Mouse (Mus musculus) liver, adult 2 months (tissue): ENCODE measurements around the gene Catsperg1. TPM values are rescaled to one million over a fixed set of nuclear protein-coding genes. Genes with fewer than 3 reads are reported as not detected.

ENCODE experiments used
- DNase-seq: peaks from one replicate; pipeline ENCODE4 v3.0.0-alpha.2; 2011; ENCODE audit warnings: low read depth, low spot score; ENCODE audit errors: extremely low read depth
- H3K27ac ChIP-seq: fragments of 200-500 bp; replicated peaks from 2 replicates; pipeline ENCODE4 v1.5.1; 2012; ENCODE audit warnings: low read depth, mild to moderate bottlenecking, control low read depth, inconsistent platforms, low read length; ENCODE audit not compliant: insufficient read depth
- H3K27me3 ChIP-seq: fragments of 200-500 bp; 2 replicates; pipeline ENCODE4 v1.6.1; 2012; ENCODE audit warnings: mild to moderate bottlenecking, moderate library complexity, low read length, inconsistent platforms; ENCODE audit not compliant: control insufficient read depth, insufficient read depth
- H3K36me3 ChIP-seq: fragments of 200-500 bp; 2 replicates; pipeline ENCODE4 v1.6.1; 2012; ENCODE audit warnings: low read length, inconsistent platforms; ENCODE audit not compliant: control insufficient read depth, insufficient read depth
- H3K4me1 ChIP-seq: fragments of 200-500 bp; 2 replicates; pipeline ENCODE4 v1.6.1; 2011; ENCODE audit warnings: low read length; ENCODE audit not compliant: control insufficient read depth, insufficient read depth
- H3K4me3 ChIP-seq: fragments of 200-500 bp; 2 replicates; pipeline ENCODE4 v1.5.1; 2011; ENCODE audit warnings: low read depth, mild to moderate bottlenecking, control low read depth, low read length, moderate library complexity; ENCODE audit not compliant: insufficient read depth
- H3K79me2 ChIP-seq: fragments of 200-500 bp; 2 replicates; pipeline ENCODE4 v1.6.1; 2012; ENCODE audit warnings: inconsistent platforms, mild to moderate bottlenecking, low read length, moderate library complexity; ENCODE audit not compliant: control insufficient read depth, insufficient read depth
- H3K9ac ChIP-seq: fragments of 200-500 bp; 2 replicates; pipeline ENCODE4 v1.6.1; 2012; ENCODE audit warnings: low read depth, mild to moderate bottlenecking, control low read depth, inconsistent platforms, low read length
- CTCF ChIP-seq: fragments of 200-500 bp; IDR thresholded peaks from 2 replicates; pipeline ENCODE4 v1.5.1; 2011; ENCODE audit warnings: low read depth, low read length, control low read depth
- POLR2A ChIP-seq: fragments of 200-500 bp; IDR thresholded peaks from 2 replicates; pipeline ENCODE4 v1.6.1; 2011; ENCODE audit warnings: low read length, control low read depth; ENCODE audit not compliant: insufficient read depth; ENCODE audit errors: extremely low read depth
- WGBS: fragments of 180-500 bp; shearing (Covaris S2); methylation state at CpG from one replicate; pipeline ENCODE4 v1.1.7; 2018; 5-methylcytosine and 5-hydroxymethylcytosine counted together
- polyA plus RNA-seq: library from polyadenylated mRNA; depleted of rRNA; stranded (reverse); fragments of >200 nt; gene quantifications from 2 replicates; pipeline ENCODE4 v1.2.3, GENCODE M21; 2012
- total RNA-seq: library from RNA; depleted of rRNA; stranded (reverse); fragments of >200 nt; gene quantifications from 2 replicates; pipeline ENCODE4 v1.2.3, GENCODE M21; 2014

Gene Catsperg1
- total and polyA plus RNA-seq, 2 experiments: 0.24 to 0.28 TPM

DNA sequence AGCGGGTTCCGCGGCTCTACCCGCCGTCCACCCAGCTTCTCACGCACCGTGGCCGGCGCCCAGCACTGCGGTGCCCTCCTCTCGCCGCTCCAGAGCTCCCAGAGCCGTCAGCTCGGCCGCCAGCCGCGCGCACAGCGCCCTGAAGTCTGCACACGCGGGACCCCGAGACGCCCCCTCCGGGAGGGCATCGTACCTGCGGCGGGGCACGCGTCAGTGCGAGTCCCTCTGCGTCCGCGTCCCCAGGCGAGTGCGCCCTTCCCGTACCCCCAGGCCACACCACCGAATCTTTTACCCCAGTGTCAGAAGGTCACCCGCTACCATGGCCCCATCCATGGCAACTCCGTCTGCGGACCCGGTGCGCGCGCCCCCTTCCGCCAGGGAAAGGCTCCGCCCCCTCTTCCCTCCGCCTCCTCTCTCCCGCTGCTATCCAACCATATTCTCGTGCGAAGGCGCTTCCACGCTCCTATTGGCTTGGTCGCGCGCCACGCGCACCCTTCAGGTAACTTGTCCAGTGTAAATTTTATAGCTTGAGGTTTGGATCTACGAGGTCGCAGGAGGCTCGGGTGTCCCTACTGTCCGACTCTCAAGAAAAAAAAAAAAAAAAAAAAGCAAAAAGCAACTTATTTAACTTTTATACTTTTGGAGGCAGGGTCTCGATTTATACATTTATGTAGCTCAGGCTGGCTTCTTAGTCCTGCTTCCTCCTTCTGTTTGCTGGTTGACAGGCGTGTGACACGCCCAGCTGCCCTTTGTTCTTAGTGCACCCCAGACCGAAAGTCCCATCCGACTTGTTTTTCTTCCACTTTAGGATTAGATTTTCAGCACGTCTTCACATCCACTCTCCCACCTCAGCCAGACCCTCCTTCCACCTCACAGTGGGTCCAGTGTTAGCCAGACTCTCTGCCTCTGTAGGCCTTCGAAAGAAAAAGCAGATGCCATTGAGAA, 57.7 kb downstream of the Catsperg1 start, which contains the start of gene Fam98c:
TSS of gene Fam98c (minus strand) at position 397 of the 945 bp plus-strand sequence.
- H3K9ac ChIP-seq: peak within 1 kb of the TSS; percentile 86

DNA sequence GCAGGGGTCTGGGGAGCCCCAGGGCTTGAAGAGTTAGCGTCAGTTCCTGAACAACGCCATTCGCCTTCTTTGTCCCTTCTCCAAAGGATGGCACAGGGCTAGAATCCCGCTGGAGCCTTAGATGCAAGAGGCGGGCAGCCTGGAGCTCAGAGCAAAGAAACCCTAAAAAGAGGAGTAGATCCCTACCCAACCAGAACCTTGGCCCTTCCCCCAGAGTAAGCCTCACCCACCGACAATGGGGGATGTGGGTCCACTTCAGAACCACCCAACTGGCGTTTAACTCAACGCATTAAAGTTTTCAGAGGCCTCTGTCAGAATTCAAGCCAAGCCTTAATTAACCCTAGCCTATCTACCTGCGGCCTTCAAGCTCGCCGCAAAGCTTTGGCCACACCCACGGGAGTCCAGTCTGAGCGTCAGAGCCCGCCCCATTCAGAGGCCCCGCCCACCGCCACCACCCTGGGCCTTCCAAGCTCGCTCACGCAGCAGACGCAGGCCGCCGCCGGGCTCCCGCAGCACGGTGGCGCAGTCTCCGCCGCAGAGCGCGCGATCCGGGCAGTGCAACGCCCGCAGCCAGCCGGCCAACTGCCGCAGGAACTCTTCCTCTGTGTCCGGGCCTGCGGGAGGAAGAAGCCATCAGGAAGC, 58.5 kb downstream of the Catsperg1 start:
- Histone ChIP-seq H3K36me3 (peaks cover 2% of the 10 kb centered on the region; the same call in 1 of the 2 replicates), H3K4me1 (peaks cover 3% of the 10 kb centered on the region; the same call in 1 of the 2 replicates), H3K4me3 (peak overlapping the region; percentile 77), H3K9ac (peak overlapping the region; percentile 86), H3K79me2 (no peaks in the 10 kb centered on the region), H3K27ac (peak overlapping the region; percentile 63), H3K27me3 (0 out of 2 replicates have a peak, but pooled peaks cover 3% of the 10 kb centered on the region)
- WGBS: 11% methylated on average over 35 of the region's 37 CpGs
- TF ChIP-seq POLR2A (peak; percentile 82), CTCF (0 out of 2 replicates have a peak, but pooled peaks have one; percentile 18)
- peak; percentile 71 for DNase-seq

More for the DNA sequence above, 57.7 kb downstream of the Catsperg1 start, which contains the start of gene Fam98c:
- H3K36me3 ChIP-seq: peaks cover 2% of the 10 kb centered on the region; the same call in 1 of the 2 replicates
- peak within 1 kb of the TSS; percentile 63 for H3K27ac ChIP-seq
- TF ChIP-seq POLR2A: no peak
- no peak for TF ChIP-seq CTCF
- 3% methylated on average over 66 of the region's 68 CpGs for WGBS
- H3K4me1 ChIP-seq: peaks cover 3% of the 10 kb centered on the region; the same call in 1 of the 2 replicates
- H3K79me2 ChIP-seq: no peaks in the 10 kb centered on the region
- 0 out of 2 replicates have a peak, but pooled peaks cover 3% of the 10 kb centered on the region for H3K27me3 ChIP-seq
- peak; percentile 73 for DNase-seq
- H3K4me3 ChIP-seq: peak within 1 kb of the TSS; percentile 77

DNA sequence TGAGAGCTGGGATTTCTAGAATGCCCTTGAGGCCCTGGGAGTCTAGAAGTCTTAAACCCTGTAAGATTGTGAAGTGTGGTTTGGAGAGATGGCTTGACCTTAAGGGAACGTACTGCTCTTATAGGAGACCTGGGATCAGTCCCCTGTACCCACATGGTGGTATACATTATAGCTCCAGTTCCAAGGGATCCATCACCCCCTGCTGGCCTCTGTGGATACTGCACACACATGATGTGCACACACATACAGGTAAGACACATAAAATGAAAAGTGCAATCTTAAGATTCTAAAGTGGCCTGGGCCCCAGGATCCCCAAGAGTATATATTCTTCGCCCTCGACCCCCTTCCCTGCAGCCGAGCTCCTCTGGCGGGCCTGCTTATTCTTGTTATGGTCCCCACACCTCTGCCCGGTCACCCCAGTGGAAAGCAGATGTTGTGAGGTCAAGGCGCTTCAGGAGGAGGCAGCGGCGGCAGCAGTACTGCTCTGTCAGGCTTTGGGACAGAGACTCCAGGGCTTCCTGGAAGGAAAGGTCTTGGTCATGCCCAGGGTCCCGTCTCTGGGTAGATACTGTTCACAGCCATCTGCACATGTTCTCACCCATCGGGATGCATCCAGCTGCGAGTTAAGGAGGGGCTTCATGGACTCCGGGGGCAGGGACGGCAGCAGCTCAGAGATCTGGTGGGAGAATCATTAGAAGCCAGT, 59.7 kb downstream of the Catsperg1 start:
- peaks cover 2% of the 10 kb centered on the region; the same call in 1 of the 2 replicates for H3K36me3 ChIP-seq
- TF ChIP-seq POLR2A (no peak), CTCF (no peak)
- H3K79me2 ChIP-seq: no peaks in the 10 kb centered on the region
- no peak overlapping the region for H3K4me3 ChIP-seq
- DNase-seq: no peak
- 97% methylated on average over 14 of the region's 14 CpGs for WGBS
- H3K27me3 ChIP-seq: 0 out of 2 replicates have a peak, but pooled peaks cover 3% of the 10 kb centered on the region
- no peak overlapping the region for H3K9ac ChIP-seq
- no peak overlapping the region for H3K27ac ChIP-seq
- peaks cover 3% of the 10 kb centered on the region; the same call in 1 of the 2 replicates for H3K4me1 ChIP-seq

DNA sequence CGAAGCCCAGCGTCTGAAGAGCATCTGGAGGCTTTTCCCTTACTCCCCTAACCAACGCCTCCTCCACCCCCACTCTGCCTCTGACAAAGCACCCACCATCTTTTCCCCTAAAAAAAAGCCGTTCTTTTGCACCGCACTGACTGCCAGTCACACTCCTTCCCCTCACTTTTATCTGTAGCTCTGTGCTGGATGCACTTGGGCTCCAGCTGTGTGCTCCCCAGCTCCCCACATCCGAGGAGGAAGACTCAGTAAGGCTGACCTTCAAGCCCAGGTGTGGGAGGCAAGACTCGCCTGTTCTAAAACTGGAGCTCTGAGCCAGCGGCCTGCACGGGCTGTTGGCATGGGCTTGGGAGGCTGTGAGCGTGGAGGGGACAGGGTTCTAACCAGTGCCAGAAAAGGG, 62.3 kb downstream of the Catsperg1 start:
- H3K4me1 ChIP-seq: peaks cover 2% of the 10 kb centered on the region; the same call in 1 of the 2 replicates
- WGBS: 76% methylated on average over 10 of the region's 10 CpGs
- no peaks in the 10 kb centered on the region for H3K27me3 ChIP-seq
- no peaks in the 10 kb centered on the region for H3K79me2 ChIP-seq
- DNase-seq: no peak
- no peak overlapping the region for H3K9ac ChIP-seq
- H3K27ac ChIP-seq: no peak overlapping the region
- peaks cover 2% of the 10 kb centered on the region; the same call in 1 of the 2 replicates for H3K36me3 ChIP-seq
- H3K4me3 ChIP-seq: no peak overlapping the region
- TF ChIP-seq POLR2A: no peak
- no peak for TF ChIP-seq CTCF

DNA sequence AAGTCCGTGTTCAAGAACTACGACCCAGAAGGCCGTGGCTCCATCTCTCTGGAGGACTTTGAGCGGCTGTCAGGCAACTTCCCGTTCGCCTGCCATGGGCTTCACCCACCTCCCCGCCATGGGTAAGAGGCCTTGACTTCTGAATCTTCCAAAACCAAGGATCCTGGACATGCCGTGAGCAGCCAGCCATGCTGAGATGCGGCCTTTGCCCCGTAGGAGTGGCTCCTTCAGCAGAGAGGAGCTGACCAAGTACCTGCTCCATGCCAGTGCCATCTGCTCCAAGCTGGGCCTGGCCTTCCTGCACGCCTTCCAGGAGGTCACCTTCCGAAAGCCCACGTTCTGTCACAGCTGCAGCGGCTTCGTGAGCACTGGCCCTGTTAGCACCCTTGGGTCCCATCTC, 65.1 kb downstream of the Catsperg1 start:
- 94% methylated on average over 15 of the region's 15 CpGs for WGBS
- no peaks in the 10 kb centered on the region for H3K4me1 ChIP-seq
- no peak for DNase-seq

More for the DNA sequence above, 65.1 kb downstream of the Catsperg1 start:
- Histone ChIP-seq H3K27me3 (no peaks in the 10 kb centered on the region), H3K79me2 (no peaks in the 10 kb centered on the region), H3K36me3 (no peaks in the 10 kb centered on the region), H3K27ac (no peak overlapping the region), H3K9ac (no peak overlapping the region), H3K4me3 (no peak overlapping the region)
- no peak for TF ChIP-seq CTCF
- TF ChIP-seq POLR2A: no peak
